Mouse (Mus musculus) left cerebral cortex, adult 11 months (tissue): ENCODE results near the gene Me1.

Source experiments
- DNase-seq: peaks from one replicate; pipeline ENCODE4 v3.0.0; 2022; ENCODE audit warnings: low spot score

The Me1 gene

GRCm38 (mm10) chr9:86695818-86696261, at the start of gene Me1:
Gene Me1, minus strand, starts transcription at chr9:86695953.
- no peak for DNase-seq

- no peak for DNase-seq
Measured at GRCm38 (mm10) chr9:86744041-86744440, 48.3 kb upstream of the Me1 start.

- no peak for DNase-seq
Measured at GRCm38 (mm10) chr9:86742959-86743911, 47.5 kb upstream of the Me1 start, which contains the start of gene Prss35. Gene Prss35, plus strand, starts transcription at chr9:86743649.

GRCm38 (mm10) chr9:86739971-86740370, 44.2 kb upstream of the Me1 start:
- DNase-seq: no peak

- DNase-seq: no peak
Measured at GRCm38 (mm10) chr9:86738801-86739200, 43.0 kb upstream of the Me1 start.

- DNase-seq: no peak
Measured at GRCm38 (mm10) chr9:86738067-86738466, 42.3 kb upstream of the Me1 start.

GRCm38 (mm10) chr9:86736991-86737390, 41.2 kb upstream of the Me1 start:
- no peak for DNase-seq

- no peak for DNase-seq
Measured at GRCm38 (mm10) chr9:86734795-86735194, 39.0 kb upstream of the Me1 start.

- no peak for DNase-seq
Measured at GRCm38 (mm10) chr9:86734357-86734756, 38.6 kb upstream of the Me1 start.

- DNase-seq: no peak
Measured at GRCm38 (mm10) chr9:86729811-86730210, 34.1 kb upstream of the Me1 start.

- no peak for DNase-seq
Measured at GRCm38 (mm10) chr9:86729084-86729483, 33.3 kb upstream of the Me1 start.

GRCm38 (mm10) chr9:86728214-86728814, 32.6 kb upstream of the Me1 start:
- no peak for DNase-seq

GRCm38 (mm10) chr9:86726381-86726720, 30.6 kb upstream of the Me1 start:
- no peak for DNase-seq

GRCm38 (mm10) chr9:86725604-86726380, 30.0 kb upstream of the Me1 start:
- no peak for DNase-seq

- DNase-seq: no peak
Measured at GRCm38 (mm10) chr9:86725066-86725465, 29.3 kb upstream of the Me1 start.

GRCm38 (mm10) chr9:86720794-86721193, 25.0 kb upstream of the Me1 start:
- DNase-seq: no peak

GRCm38 (mm10) chr9:86720227-86720626, 24.5 kb upstream of the Me1 start:
- no peak for DNase-seq

- no peak for DNase-seq
Measured at GRCm38 (mm10) chr9:86717119-86717518, 21.4 kb upstream of the Me1 start.

GRCm38 (mm10) chr9:86716540-86716939, 20.8 kb upstream of the Me1 start:
- no peak for DNase-seq

GRCm38 (mm10) chr9:86714089-86714488, 18.3 kb upstream of the Me1 start:
- DNase-seq: no peak

- no peak for DNase-seq
Measured at GRCm38 (mm10) chr9:86712648-86713047, 16.9 kb upstream of the Me1 start.

GRCm38 (mm10) chr9:86710091-86710634, 14.4 kb upstream of the Me1 start:
- no peak for DNase-seq
